Mouse (Mus musculus): Measurements from ENCODE around the gene Mefv. TPM values are rescaled to one million over a fixed set of nuclear protein-coding genes. Genes with fewer than 3 reads are reported as not detected.
A peak's percentile ranks its signal among the peaks of the same experiment; 100 is the strongest.

The Mefv gene
- polyA plus RNA-seq (2016; fragmentation: Nextera tagmentation; extraction: Ambion mirVana) = not detected in 2 replicates

DNA sequence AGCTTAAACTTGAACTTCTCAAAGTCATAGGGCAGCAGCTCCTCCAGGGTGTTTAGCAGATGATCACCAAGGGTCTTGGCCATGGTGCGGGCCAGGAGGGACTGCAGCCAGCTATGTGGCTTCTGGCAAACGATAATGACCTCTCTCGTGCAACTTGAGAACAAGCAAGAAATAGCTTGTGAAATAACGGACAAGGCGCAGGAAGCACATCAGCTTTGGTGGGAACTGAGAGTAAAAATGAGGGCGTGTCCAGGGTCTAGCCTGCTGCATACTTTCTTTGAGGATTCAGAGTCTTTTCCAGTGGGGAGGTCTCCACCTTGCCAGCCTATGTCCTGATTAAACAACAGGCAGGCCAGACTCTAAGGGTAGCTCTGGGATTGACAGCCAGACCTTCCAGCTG, at the start of gene Mefv:
Gene Mefv, minus strand, starts transcription at position 118 of the 400 bp plus-strand sequence.
- no peak within 1 kb of the TSS for H3K27ac ChIP-seq
- no peaks in the 10 kb centered on the region for H3K4me1 ChIP-seq
- H3K27me3 ChIP-seq = no peaks in the 10 kb centered on the region
- H3K4me3 ChIP-seq = no peak within 1 kb of the TSS
- ATAC-seq (ENCODE audit: insufficient number of reproducible peaks, insufficient read depth, low FRiP score, low TSS enrichment) = no peak
- H3K4me2 ChIP-seq (replicated peaks) = no peak within 1 kb of the TSS
- no peak within 1 kb of the TSS for H3K9ac ChIP-seq
- no peaks in the 10 kb centered on the region for H3K36me3 ChIP-seq
- H3K9me3 ChIP-seq = no peaks in the 10 kb centered on the region
- WGBS = 85% methylated on average over 6 of the region's 6 CpGs

DNA sequence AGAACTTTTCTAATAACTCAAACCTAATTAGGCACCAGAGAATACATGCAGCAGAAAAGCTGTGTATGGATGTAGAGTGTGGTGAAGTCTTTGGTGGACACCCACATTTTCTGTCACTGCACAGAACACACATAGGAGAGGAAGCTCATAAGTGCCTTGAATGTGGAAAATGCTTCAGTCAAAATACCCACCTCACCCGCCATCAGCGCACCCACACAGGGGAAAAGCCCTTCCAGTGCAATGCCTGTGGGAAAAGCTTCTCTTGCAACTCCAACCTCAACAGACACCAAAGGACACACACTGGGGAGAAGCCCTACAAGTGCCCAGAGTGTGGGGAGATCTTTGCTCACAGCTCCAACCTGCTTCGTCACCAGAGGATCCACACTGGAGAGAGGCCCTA, 31.1 kb upstream of the Mefv start:
- Histone ChIP-seq H3K9me3 (peaks cover 24% of the 10 kb centered on the region), H3K4me3 (no peak overlapping the region), H3K36me3 (peaks cover 66% of the 10 kb centered on the region), H3K4me2 (replicated peaks) (no peak overlapping the region), H3K27me3 (no peaks in the 10 kb centered on the region), H3K27ac (no peak overlapping the region), H3K9ac (no peak overlapping the region), H3K4me1 (peaks cover 15% of the 10 kb centered on the region)
- 96% methylated on average over 3 of the region's 3 CpGs for WGBS
- no peak for ATAC-seq (ENCODE audit: insufficient number of reproducible peaks, insufficient read depth, low FRiP score, low TSS enrichment)

GRCm38 (mm10) chr16:3745656-3746055, 27.8 kb upstream of the Mefv start:
- Histone ChIP-seq H3K4me2 (replicated peaks) (peak overlapping the region; percentile 93), H3K9ac (no peak overlapping the region; the same call in 1 of the 2 replicates), H3K27me3 (no peaks in the 10 kb centered on the region), H3K9me3 (peaks cover 24% of the 10 kb centered on the region), H3K27ac (no peak overlapping the region), H3K4me3 (peak overlapping the region; percentile 93), H3K36me3 (peaks cover 47% of the 10 kb centered on the region), H3K4me1 (peaks cover 15% of the 10 kb centered on the region)
- no peak for ATAC-seq (ENCODE audit: insufficient number of reproducible peaks, insufficient read depth, low FRiP score, low TSS enrichment)
- 92% methylated on average over 4 of the region's 4 CpGs for WGBS

- Histone ChIP-seq H3K9ac (peak overlapping the region; percentile 85), H3K4me2 (replicated peaks) (peak overlapping the region; percentile 93), H3K27ac (peak overlapping the region; percentile 83), H3K27me3 (no peaks in the 10 kb centered on the region), H3K9me3 (peaks cover 14% of the 10 kb centered on the region), H3K4me3 (peak overlapping the region; percentile 93), H3K36me3 (peaks cover 34% of the 10 kb centered on the region), H3K4me1 (peaks cover 15% of the 10 kb centered on the region)
- no peak; the same call in 1 of the 2 replicates for ATAC-seq (ENCODE audit: insufficient number of reproducible peaks, insufficient read depth, low FRiP score, low TSS enrichment)
- 1% methylated on average over 32 of the region's 32 CpGs for WGBS
These were observed 26.3 kb upstream of the Mefv start for GRCm38 (mm10) chr16:3744186-3744700.

GRCm38 (mm10) chr16:3743503-3744185, 25.7 kb upstream of the Mefv start, which contains the start of gene Zfp263:
Gene Zfp263 (plus strand): TSS chr16:3744093.
- peak within 1 kb of the TSS; percentile 93 for H3K4me3 ChIP-seq
- under 1% methylated on average over 42 of the region's 42 CpGs for WGBS
- H3K4me1 ChIP-seq = peaks cover 15% of the 10 kb centered on the region
- peak; percentile 98 for ATAC-seq (ENCODE audit: insufficient number of reproducible peaks, insufficient read depth, low FRiP score, low TSS enrichment)
- H3K4me2 ChIP-seq (replicated peaks) = peak within 1 kb of the TSS; percentile 93
- peak within 1 kb of the TSS; percentile 83 for H3K27ac ChIP-seq
- no peaks in the 10 kb centered on the region for H3K27me3 ChIP-seq
- H3K9ac ChIP-seq = peak within 1 kb of the TSS; percentile 85
- H3K9me3 ChIP-seq = peaks cover 8% of the 10 kb centered on the region
- peaks cover 28% of the 10 kb centered on the region for H3K36me3 ChIP-seq

GRCm38 (mm10) chr16:3742466-3742865, 24.6 kb upstream of the Mefv start:
- WGBS = 96% methylated on average over 6 of the region's 6 CpGs
- Histone ChIP-seq H3K4me2 (replicated peaks) (no peak overlapping the region), H3K4me3 (no peak overlapping the region)

DNA sequence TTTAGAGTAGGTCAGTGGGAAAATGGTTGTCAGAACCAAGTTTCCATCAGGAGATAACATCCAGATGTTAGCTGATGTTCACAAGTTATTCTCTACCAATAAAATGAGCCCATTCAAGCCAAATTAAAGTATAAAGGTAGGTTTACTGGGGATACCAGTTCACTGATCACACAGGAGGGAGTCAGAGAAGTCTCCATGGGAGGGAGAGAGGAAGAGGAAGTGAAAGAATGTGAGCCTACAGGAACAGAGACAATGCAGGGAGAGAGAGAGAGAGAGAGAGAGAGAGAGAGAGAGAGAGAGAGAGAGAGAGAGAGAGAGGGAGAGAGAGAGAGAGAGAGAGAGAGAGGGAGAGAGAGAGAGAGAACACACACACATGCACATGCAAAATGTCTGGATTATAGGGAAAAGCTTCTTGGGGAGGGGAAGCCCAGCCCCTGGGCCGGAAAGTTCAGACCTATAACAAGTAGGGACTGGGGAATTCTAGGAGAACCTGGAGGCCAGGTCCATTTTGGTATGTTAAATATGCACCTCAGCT, 15.4 kb upstream of the Mefv start:
- H3K4me2 ChIP-seq (replicated peaks) = no peak overlapping the region
- no peaks in the 10 kb centered on the region for H3K27me3 ChIP-seq
- ATAC-seq (ENCODE audit: insufficient number of reproducible peaks, insufficient read depth, low FRiP score, low TSS enrichment) = no peak
- 100% methylated on average over 1 of the region's 1 CpGs for WGBS
- no peaks in the 10 kb centered on the region for H3K36me3 ChIP-seq
- H3K9me3 ChIP-seq = no peaks in the 10 kb centered on the region
- H3K4me3 ChIP-seq = no peak overlapping the region
- H3K27ac ChIP-seq = no peak overlapping the region
- no peak overlapping the region for H3K9ac ChIP-seq
- H3K4me1 ChIP-seq = no peaks in the 10 kb centered on the region

More at GRCm38 (mm10) chr16:3742466-3742865, 24.6 kb upstream of the Mefv start:
- ATAC-seq (ENCODE audit: insufficient number of reproducible peaks, insufficient read depth, low FRiP score, low TSS enrichment) = no peak
- Histone ChIP-seq H3K4me1 (peaks cover 15% of the 10 kb centered on the region), H3K9ac (no peak overlapping the region), H3K36me3 (peaks cover 18% of the 10 kb centered on the region), H3K27me3 (no peaks in the 10 kb centered on the region), H3K27ac (no peak overlapping the region), H3K9me3 (no peaks in the 10 kb centered on the region)

- Histone ChIP-seq H3K9me3 (no peaks in the 10 kb centered on the region), H3K4me1 (no peaks in the 10 kb centered on the region), H3K4me3 (no peak overlapping the region), H3K27ac (no peak overlapping the region), H3K27me3 (no peaks in the 10 kb centered on the region), H3K9ac (no peak overlapping the region), H3K36me3 (no peaks in the 10 kb centered on the region), H3K4me2 (replicated peaks) (no peak overlapping the region)
- WGBS = 85% methylated on average over 4 of the region's 4 CpGs
- ATAC-seq (ENCODE audit: insufficient number of reproducible peaks, insufficient read depth, low FRiP score, low TSS enrichment) = no peak
These were observed 14.7 kb upstream of the Mefv start for GRCm38 (mm10) chr16:3732612-3733011.

- Histone ChIP-seq H3K4me1 (no peaks in the 10 kb centered on the region), H3K4me2 (replicated peaks) (no peak overlapping the region), H3K4me3 (no peak overlapping the region), H3K9ac (no peak overlapping the region), H3K27ac (no peak overlapping the region), H3K36me3 (no peaks in the 10 kb centered on the region), H3K9me3 (no peaks in the 10 kb centered on the region), H3K27me3 (no peaks in the 10 kb centered on the region)
- 84% methylated on average over 6 of the region's 6 CpGs for WGBS
- ATAC-seq (ENCODE audit: insufficient number of reproducible peaks, insufficient read depth, low FRiP score, low TSS enrichment) = no peak
These were observed 10.3 kb upstream of the Mefv start for GRCm38 (mm10) chr16:3727980-3728720.

DNA sequence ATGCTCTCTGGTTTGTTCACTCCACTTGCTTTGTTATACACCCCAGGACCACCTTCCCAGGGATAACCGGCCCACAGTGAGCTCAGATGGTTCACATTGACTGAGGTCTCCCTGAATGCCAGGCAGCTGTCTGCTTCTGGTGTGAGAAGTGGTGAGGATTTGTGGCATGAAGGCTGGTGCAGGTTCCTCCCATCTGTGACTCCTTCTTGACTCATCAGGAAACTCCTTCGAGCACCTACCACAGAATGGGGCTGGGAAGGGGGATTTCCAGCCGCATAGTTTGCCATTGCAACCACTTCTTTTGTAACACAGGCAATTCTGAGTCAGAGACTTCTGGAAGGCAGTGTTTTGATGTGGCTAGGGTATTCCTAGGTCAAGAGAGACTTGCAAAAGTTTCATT, 5.3 kb upstream of the Mefv start:
- Histone ChIP-seq H3K36me3 (no peaks in the 10 kb centered on the region), H3K4me1 (no peaks in the 10 kb centered on the region), H3K9me3 (no peaks in the 10 kb centered on the region), H3K9ac (no peak overlapping the region), H3K4me2 (replicated peaks) (no peak overlapping the region), H3K27ac (no peak overlapping the region), H3K4me3 (no peak overlapping the region), H3K27me3 (no peaks in the 10 kb centered on the region)
- ATAC-seq (ENCODE audit: insufficient number of reproducible peaks, insufficient read depth, low FRiP score, low TSS enrichment) = no peak
- whole genome bisulfite sequencing = 73% methylated on average over 3 of the region's 3 CpGs

GRCm38 (mm10) chr16:3714731-3715130, 3.2 kb downstream of the Mefv start:
- Histone ChIP-seq H3K27ac (no peak overlapping the region), H3K4me1 (no peaks in the 10 kb centered on the region), H3K27me3 (no peaks in the 10 kb centered on the region), H3K4me3 (no peak overlapping the region), H3K4me2 (replicated peaks) (no peak overlapping the region), H3K9me3 (peaks cover 3% of the 10 kb centered on the region; the same call in 1 of the 2 replicates), H3K36me3 (no peaks in the 10 kb centered on the region), H3K9ac (no peak overlapping the region)
- ATAC-seq (ENCODE audit: insufficient number of reproducible peaks, insufficient read depth, low FRiP score, low TSS enrichment) = no peak
- 89% methylated on average over 2 of the region's 2 CpGs for WGBS

Measured in embryonic facial prominence, embryonic 12.5 days (tissue).